ENCODE assay signal across 8 mouse cellular contexts in genomic region chr11:98022555-98023371, GRCm38 (mm10). TPM values are rescaled to one million over a fixed set of nuclear protein-coding genes. Genes with fewer than 3 reads are reported as not detected.
DNase-seq lines count a peak whose midpoint lies in the region; ATAC-seq and TF ChIP-seq lines count a peak whose summit lies in the region.

Gene Cacnb1 (minus strand): TSS chr11:98023034.

- peak; percentile 49 for DNase-seq in adrenal gland, adult 8-10 months
- peak; percentile 76 for DNase-seq in embryonic facial prominence, embryonic 14.5 days (ENCODE audit: low spot score)
- peak; percentile 86 to 91 for DNase-seq in kidney, postnatal 4 days
- DNase-seq in lung, postnatal 14 days, result peak; percentile 75
- peak; percentile 56 for DNase-seq in retina, postnatal 7 days (ENCODE audit: low read depth, low spot score)
- no peak for DNase-seq in c-Kit-positive CD71-positive TER-119-positive erythroid progenitor cells, embryonic 14.5 days (ENCODE audit: low spot score)

- ATAC-seq in embryonic facial prominence, embryonic 14.5 days (ENCODE audit: low read depth), result peak; percentile 41
- ATAC-seq in heart, embryonic 16.5 days (replicated peaks; ENCODE audit: extremely low read depth, insufficient read depth, low FRiP score), result peak; percentile 49

- no peaks in the 10 kb centered on the region for H3K27me3 ChIP-seq in ES-Bruce4 (ENCODE audit: control insufficient read depth, insufficient read depth, low read length, poor library complexity, severe bottlenecking)
- H3K27me3 ChIP-seq in embryonic facial prominence, embryonic 14.5 days (replicated peaks; ENCODE audit: control insufficient read depth, insufficient read depth, low read length), result no peaks in the 10 kb centered on the region
- no peaks in the 10 kb centered on the region for H3K27me3 ChIP-seq in heart, embryonic 16.5 days (ENCODE audit: control insufficient read depth, insufficient read depth, low read length)

- peaks cover 2% of the 10 kb centered on the region; the same call in 1 of the 2 replicates for H3K36me3 ChIP-seq in ES-Bruce4 (ENCODE audit: control insufficient read depth, insufficient read depth, low read length, poor library complexity, severe bottlenecking)
- peaks cover 7% of the 10 kb centered on the region; the same call in 1 of the 2 replicates for H3K36me3 ChIP-seq in embryonic facial prominence, embryonic 14.5 days (ENCODE audit: control insufficient read depth, insufficient read depth, low read length)
- no peaks in the 10 kb centered on the region for H3K36me3 ChIP-seq in heart, embryonic 16.5 days (ENCODE audit: control insufficient read depth, insufficient read depth)

- TF ChIP-seq CTCF in ES-Bruce4 (IDR thresholded peaks at IDR 0.05; ENCODE audit: low read depth, low read length), result no peak

- TF ChIP-seq EP300 in ES-Bruce4 (IDR thresholded peaks at IDR 0.05; ENCODE audit: insufficient read depth, low read depth, low read length), result no peak

- TF ChIP-seq POLR2A in ES-Bruce4 (IDR thresholded peaks at IDR 0.05; ENCODE audit: insufficient read depth, low read length), result no peak

- peak within 1 kb of the TSS; percentile 73 for H3K9ac ChIP-seq in ES-Bruce4 (ENCODE audit: low read depth, poor library complexity, severe bottlenecking)
- peak within 1 kb of the TSS; percentile 81 for H3K9ac ChIP-seq in embryonic facial prominence, embryonic 14.5 days (ENCODE audit: low read depth, low read length)
- H3K9ac ChIP-seq in heart, embryonic 16.5 days (ENCODE audit: low read length), result peak within 1 kb of the TSS; percentile 88

- peak within 1 kb of the TSS; percentile 88 for H3K4me2 ChIP-seq in embryonic facial prominence, embryonic 14.5 days (ENCODE audit: low read depth, low read length)
- peak within 1 kb of the TSS; percentile 99 for H3K4me2 ChIP-seq in heart, embryonic 16.5 days (ENCODE audit: low read depth, low read length)

- peaks cover 7% of the 10 kb centered on the region for H3K4me1 ChIP-seq in ES-Bruce4 (ENCODE audit: control insufficient read depth, insufficient read depth, low read length)
- H3K4me1 ChIP-seq in embryonic facial prominence, embryonic 14.5 days (ENCODE audit: control insufficient read depth, insufficient read depth, low read length), result peaks cover 34% of the 10 kb centered on the region
- peaks cover 22% of the 10 kb centered on the region for H3K4me1 ChIP-seq in heart, embryonic 16.5 days (ENCODE audit: control insufficient read depth, insufficient read depth, low read length)

- 0 out of 2 replicates have a peak within 1 kb of the TSS, but pooled peaks have one; percentile 5 for H3K27ac ChIP-seq in ES-Bruce4 (ENCODE audit: insufficient read depth, low read length)
- H3K27ac ChIP-seq in embryonic facial prominence, embryonic 14.5 days (replicated peaks; ENCODE audit: low read depth, low read length), result peak within 1 kb of the TSS; percentile 87
- H3K27ac ChIP-seq in heart, embryonic 16.5 days (ENCODE audit: low read length), result peak within 1 kb of the TSS; percentile 76

- peak within 1 kb of the TSS; percentile 79 for H3K4me3 ChIP-seq in ES-Bruce4 (ENCODE audit: low read depth, low read length)
- H3K4me3 ChIP-seq in embryonic facial prominence, embryonic 14.5 days (ENCODE audit: low read depth, low read length), result peak within 1 kb of the TSS; percentile 72
- peak within 1 kb of the TSS; percentile 78 for H3K4me3 ChIP-seq in heart, embryonic 16.5 days (ENCODE audit: low read length)

- no peaks in the 10 kb centered on the region for H3K9me3 ChIP-seq in ES-Bruce4 (replicated peaks; ENCODE audit: control insufficient read depth, insufficient read depth, low read length, poor library complexity, severe bottlenecking)
- H3K9me3 ChIP-seq in embryonic facial prominence, embryonic 14.5 days (ENCODE audit: control insufficient read depth, low read length), result no peaks in the 10 kb centered on the region
- H3K9me3 ChIP-seq in heart, embryonic 16.5 days (replicated peaks; ENCODE audit: control insufficient read depth, low read length), result no peaks in the 10 kb centered on the region

- 3% methylated on average over 18 of the region's 52 CpGs for WGBS in embryonic facial prominence, embryonic 14.5 days
- WGBS in heart, embryonic 16.5 days, result 1% methylated on average over 45 of the region's 52 CpGs

RNA-seq across cellular contexts. Expression of gene Cacnb1, which starts in this region (rescaled TPM):
- polyA plus RNA-seq in ES-Bruce4 (2011; ENCODE audit: insufficient read depth, insufficient read length, low read depth, missing spikeins), result 5.2 and 6.3 TPM in 2 replicates
- total RNA-seq in adrenal gland, adult 8-10 months (2022), result 10 to 100 TPM in 2 of 4 experiments, 1 to 10 TPM in 2; 7.8 to 18.8 (median 13.6) TPM
- polyA plus RNA-seq in embryonic facial prominence, embryonic 14.5 days (2014; fragmentation: Nextera tagmentation; extraction: Ambion mirVana), result 25.1 and 30.4 TPM in 2 replicates
- 6.3 and 6.7 TPM in 2 replicates for polyA plus RNA-seq in heart, embryonic 16.5 days (2015; fragmentation: Nextera tagmentation; extraction: Ambion mirVana)

Comparison
In these comparisons a context has a peak if more than half of its experiments do, and no peak if none do; other contexts are left out.
1. H3K27ac ChIP-seq: peak in every context shown above with its lines; median percentile 87 in embryonic facial prominence, embryonic 14.5 days; 76 in heart, embryonic 16.5 days; 5 in ES-Bruce4.